8 mouse cellular contexts compared by ENCODE assay signal in genomic region chr13:54055448-54055861, GRCm38 (mm10). TPM values are rescaled to one million over a fixed set of nuclear protein-coding genes. Genes with fewer than 3 reads are reported as not detected.
A peak's percentile ranks its signal among the peaks of the same experiment; 100 is the strongest.
DNase-seq lines count a peak whose midpoint lies in the region; ATAC-seq lines count a peak whose summit lies in the region.

Gene Drd1, minus strand, starts transcription at chr13:54055705.

- peak; percentile 96 for ATAC-seq in megakaryocyte-erythroid progenitor cell, adult 5-6 weeks (replicated peaks; ENCODE audit: low FRiP score, low TSS enrichment, poor library complexity, severe bottlenecking)

- intact Hi-C loops in left cerebral cortex, postnatal 14 days (cut with DNase I): loop anchor here (2.0 to 5.0 kb wide), 2 partner anchors 128 to 273 kb away; no protein-coding TSS in a partner anchor

- peak; percentile 72 for DNase-seq in R1 (ENCODE audit: low read depth, low spot score)
- DNase-seq in cerebellum, postnatal 25 days: peak; percentile 86 to 90
- DNase-seq in gastrocnemius, adult 18-20 months (ENCODE audit: low spot score): peak; percentile 28
- DNase-seq in induced T-regulatory cell, adult 2 months (ENCODE audit: low read depth): peak; percentile 74
- peak; percentile 84 to 85 for DNase-seq in left cerebral cortex, postnatal 14 days (ENCODE audit: low spot score in 2 of 2)
- DNase-seq in right cerebral cortex, postnatal 25 days: peak; percentile 78
- DNase-seq in adipocyte (ENCODE audit: low spot score): no peak

RNA-seq across cellular contexts. Expression of gene Drd1, which starts in this region (rescaled TPM):
- under 1 TPM; 0.07 to 0.48 TPM for total RNA-seq in gastrocnemius, adult 18-20 months (2021)
- total RNA-seq in left cerebral cortex, postnatal 14 days (2021): 10 to 100 TPM; 17.9 to 29.4 TPM
- total RNA-seq in megakaryocyte-erythroid progenitor cell, adult 5-6 weeks (2014; fragmentation: Nextera tagmentation): not detected in 2 replicates
- not detected in 2 replicates for total RNA-seq in megakaryocyte-erythroid progenitor cell, adult 5-6 weeks (2017)

Comparison
In these comparisons a context has a peak if more than half of its experiments do, and no peak if none do; other contexts are left out.
1. RNA of gene Drd1 (total RNA-seq): 17.9 to 29.4 TPM in left cerebral cortex, postnatal 14 days; 0.07 to 0.48 TPM in gastrocnemius, adult 18-20 months and not detected in megakaryocyte-erythroid progenitor cell, adult 5-6 weeks; every median in the first group is over 10 times any median in the second.
2. Peak in DNase-seq in gastrocnemius, adult 18-20 months; RNA of the gene not detected or under 1 TPM.
3. Peak in ATAC-seq in megakaryocyte-erythroid progenitor cell, adult 5-6 weeks; RNA of the gene not detected or under 1 TPM.